Mouse (Mus musculus) T-helper 17 cell (primary cell): ENCODE results near the gene Hecw2.

Experiments used
- in situ Hi-C, 2 experiments: fragments of 300-600 bp; cut with MboI, MseI; formaldehyde crosslinking; loops; 1 replicate in 1 of 2; 2 replicates in 1 of 2; pipeline ENCODE4 v1.15.1; 2025; ENCODE audit warnings: high pct_unique_total_duplicates in 2 of 2

Gene Hecw2

GRCm38 (mm10) chr1:54194954-54195305 is at the start of gene Hecw2:
Gene Hecw2 (minus strand): TSS chr1:54195168.
- in situ Hi-C loops, result no loop called here

GRCm38 (mm10) chr1:54242722-54243121 is 47.8 kb upstream of the Hecw2 start:
- in situ Hi-C loops, result no loop called here

DNA sequence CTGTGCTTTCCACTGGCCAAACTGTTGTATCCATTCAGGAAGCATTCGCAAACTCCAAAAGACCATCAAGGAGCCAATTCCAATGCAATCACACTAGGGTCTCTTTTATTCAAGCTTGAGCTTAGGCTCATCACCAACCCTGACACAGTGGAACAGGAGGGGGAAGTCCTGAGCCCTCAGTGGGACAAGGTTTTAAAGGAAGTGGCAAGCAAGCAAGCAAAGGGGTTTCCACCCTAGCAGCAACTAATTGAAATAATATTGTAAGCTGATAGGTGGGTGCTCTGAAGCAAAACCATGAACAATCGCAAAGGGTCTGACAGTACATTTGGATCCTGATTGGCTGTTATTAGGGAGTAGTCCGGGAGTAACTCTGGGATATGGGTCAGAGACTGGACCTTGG is 25.3 kb upstream of the Hecw2 start:
- in situ Hi-C loops, result no loop called here

- in situ Hi-C loops, result no loop called here
These were observed 600 bp downstream of the Hecw2 start for GRCm38 (mm10) chr1:54194183-54194953.

DNA sequence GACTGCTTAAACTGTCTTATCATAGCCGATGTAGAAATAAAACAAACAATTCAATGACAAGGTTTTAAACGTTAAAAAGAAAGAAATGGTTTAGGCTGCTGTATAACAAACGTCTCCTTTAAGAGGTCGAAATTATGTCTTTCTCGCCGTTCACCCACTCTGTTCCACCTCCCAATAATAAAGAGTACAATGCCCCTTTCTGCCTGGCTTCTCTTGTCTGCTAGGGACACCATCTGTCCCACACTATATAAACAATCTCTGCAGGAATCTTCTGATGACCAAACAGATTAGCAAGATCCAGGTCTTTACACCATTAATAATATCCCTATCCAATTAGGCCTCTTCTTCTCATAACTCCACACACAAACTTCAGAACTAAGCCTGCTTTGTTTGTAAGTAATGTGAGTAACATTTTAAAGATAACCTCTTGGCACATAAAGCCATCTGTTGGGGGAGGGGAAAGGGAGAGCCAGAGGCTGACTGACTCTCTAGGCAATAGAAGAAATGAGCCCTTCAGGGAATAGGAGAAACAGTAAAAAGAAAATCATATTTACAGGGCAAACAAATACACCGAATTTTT is 1.7 kb downstream of the Hecw2 start:
- in situ Hi-C loops, result no loop called here

GRCm38 (mm10) chr1:54187579-54187978 is 7.4 kb downstream of the Hecw2 start:
- in situ Hi-C loops, result loop anchor here in 1 of 2 experiments (10.0 kb wide), 1 partner anchor 463 kb away; no protein-coding TSS in a partner anchor

- in situ Hi-C loops, result loop anchor here in 1 of 2 experiments (10.0 kb wide), 1 partner anchor 462 kb away; no protein-coding TSS in a partner anchor
These were observed 8.6 kb downstream of the Hecw2 start for GRCm38 (mm10) chr1:54186347-54186746.

DNA sequence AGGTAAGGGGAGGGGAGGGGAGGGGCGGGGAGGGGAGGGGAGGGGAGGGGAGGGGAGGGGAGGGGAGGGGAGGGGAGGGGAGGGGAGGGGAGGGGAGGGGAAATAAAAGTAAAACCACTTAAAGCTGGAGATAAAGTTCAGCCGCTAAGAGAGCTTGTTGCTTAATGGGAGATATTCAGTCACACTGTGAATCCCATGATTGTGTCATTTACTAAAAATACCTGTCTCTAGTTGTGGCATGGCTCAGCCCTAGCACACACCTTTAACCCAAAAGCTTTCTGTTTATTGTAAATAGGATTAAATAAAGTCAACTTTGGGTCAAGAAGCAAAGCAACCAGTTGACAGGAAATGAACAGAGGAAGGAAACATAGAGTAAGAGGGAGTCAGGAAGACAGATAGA is 14.3 kb downstream of the Hecw2 start:
- in situ Hi-C loops, result loop anchor here in 1 of 2 experiments (10.0 kb wide), 1 partner anchor 456 kb away; no protein-coding TSS in a partner anchor

DNA sequence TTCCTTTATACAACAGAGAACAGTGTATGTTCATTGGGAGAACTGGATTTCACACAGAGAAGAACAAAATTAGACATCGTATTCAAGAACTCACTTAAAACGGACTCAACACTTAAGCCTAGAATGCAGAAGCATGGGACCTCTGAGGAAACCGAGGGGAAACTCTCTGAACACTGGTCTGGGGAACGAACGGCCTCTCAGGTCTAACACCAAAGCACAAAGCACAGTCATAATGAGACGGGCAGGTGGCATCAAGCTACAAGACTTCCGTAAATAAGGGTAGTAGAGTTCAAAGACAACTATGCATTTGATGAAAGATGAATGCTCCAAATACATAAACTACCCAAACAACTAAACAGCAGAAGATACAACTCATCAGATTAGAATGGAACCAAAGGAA is 15.8 kb downstream of the Hecw2 start:
- in situ Hi-C loops, result loop anchor here in 1 of 2 experiments (10.0 kb wide), 1 partner anchor 1536 kb away; no protein-coding TSS in a partner anchor

GRCm38 (mm10) chr1:54176592-54176991 is 18.4 kb downstream of the Hecw2 start:
- in situ Hi-C loops, result loop anchor here in 1 of 2 experiments (10.0 kb wide), 1 partner anchor 1538 kb away; no protein-coding TSS in a partner anchor

DNA sequence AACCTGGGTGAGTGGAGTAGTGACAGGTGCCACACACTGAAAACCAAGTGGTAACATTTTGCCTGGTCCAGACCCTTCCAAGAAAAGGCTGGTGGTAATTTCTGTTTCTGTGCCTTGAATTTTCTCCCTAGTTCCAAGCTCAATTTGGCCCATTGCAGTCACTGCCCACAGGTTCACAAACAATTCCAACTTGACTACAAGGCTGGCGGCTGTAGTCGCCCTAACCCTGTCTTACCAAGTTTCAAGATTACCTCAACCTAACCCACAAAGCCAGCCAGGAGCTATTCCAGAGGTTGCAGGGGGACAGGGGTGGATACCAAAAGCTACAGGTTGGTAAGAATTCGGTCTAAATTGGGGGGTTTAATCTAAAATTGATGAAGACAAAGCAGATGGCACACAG is 27.0 kb downstream of the Hecw2 start:
- in situ Hi-C loops, result no loop called here

- in situ Hi-C loops, result no loop called here
These were observed 35.4 kb downstream of the Hecw2 start for GRCm38 (mm10) chr1:54159531-54159930.

DNA sequence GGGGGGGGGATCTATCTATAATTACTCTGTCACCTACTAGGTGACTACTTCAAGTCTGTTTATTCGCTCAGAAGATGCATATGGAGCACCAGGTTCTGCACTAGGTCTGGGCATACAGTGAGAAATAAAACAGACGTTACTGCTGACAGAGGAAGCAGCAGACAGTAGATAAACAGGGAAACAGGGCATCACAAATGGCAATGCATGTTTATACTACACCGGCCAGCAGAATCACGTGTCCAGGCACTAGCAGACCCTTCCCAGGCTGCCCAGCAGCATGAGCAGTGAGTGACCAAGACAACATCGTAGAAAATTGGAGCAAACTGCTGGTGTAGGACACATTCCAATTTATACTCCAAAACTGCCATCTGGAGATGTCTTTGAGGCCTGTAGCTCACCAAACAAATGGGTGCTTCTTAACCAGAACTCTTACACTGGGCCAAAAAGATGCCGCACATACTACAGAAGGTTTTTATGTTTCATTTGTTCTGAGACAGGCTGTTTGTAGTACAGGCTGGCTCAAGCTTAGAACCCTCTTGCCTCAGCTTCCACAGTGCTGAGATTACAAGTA is 41.7 kb downstream of the Hecw2 start:
- in situ Hi-C loops, result no loop called here

DNA sequence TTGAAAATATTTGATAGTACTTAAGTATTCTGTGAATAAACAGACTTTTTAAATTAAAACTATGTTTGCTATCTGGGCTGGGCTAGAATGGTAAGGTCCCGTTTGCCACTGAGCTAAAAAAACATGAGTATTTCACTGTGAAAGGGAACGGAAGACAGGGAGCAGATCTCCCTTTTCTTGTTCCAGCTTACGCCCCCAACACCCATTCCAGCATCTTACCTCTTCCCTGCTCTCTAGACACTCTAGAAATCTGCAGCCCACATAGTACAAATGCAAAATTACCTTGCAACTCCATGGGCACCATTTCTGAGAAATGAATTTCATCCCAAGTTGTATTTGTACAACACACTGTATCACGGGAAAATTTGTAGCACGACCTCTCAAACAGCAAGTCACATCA is 49.9 kb downstream of the Hecw2 start:
- in situ Hi-C loops, result no loop called here

- in situ Hi-C loops, result loop anchor here in 1 of 2 experiments (5.0 kb wide), 1 partner anchor 707 kb away; no protein-coding TSS in a partner anchor
These were observed 61.0 kb downstream of the Hecw2 start for GRCm38 (mm10) chr1:54133802-54134436.

- in situ Hi-C loops, result no loop called here
These were observed 66.1 kb downstream of the Hecw2 start for GRCm38 (mm10) chr1:54128714-54129431.

DNA sequence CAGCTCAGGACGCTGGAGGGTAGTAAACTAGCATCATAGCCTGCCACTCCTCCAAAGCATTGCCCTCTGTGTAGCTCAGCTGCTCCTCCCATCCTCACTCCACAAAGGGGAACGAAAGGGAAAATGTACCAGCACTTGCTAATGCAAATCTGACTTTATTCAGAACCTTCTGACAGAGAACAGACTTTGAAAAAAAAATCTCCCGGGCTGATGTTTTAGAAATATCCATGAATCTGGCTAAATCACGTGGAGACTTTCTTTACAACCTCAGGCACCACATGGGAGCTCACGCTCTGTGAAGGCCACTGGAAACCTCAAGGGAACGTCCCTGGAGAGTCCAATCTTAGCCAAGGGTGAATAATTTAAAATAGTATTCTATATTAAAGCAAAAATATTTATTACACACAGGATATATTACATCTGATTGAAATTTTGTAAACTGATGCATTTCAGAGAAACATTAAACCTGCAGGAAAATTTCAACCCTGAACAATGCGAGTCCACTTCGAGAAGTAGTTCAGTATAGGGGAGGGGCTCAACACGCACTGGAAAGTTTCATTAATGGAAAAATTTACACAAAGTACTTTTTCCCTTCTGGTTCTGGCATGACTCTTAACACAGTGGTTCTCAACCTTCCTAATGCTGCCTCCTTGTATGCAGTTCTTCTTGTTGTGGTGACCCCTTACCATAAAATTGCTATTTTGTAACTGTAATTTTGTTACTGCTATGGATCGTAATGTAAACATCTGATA is 67.8 kb downstream of the Hecw2 start:
- in situ Hi-C loops, result no loop called here

GRCm38 (mm10) chr1:54122551-54122950 is 72.4 kb downstream of the Hecw2 start:
- in situ Hi-C loops, result no loop called here

DNA sequence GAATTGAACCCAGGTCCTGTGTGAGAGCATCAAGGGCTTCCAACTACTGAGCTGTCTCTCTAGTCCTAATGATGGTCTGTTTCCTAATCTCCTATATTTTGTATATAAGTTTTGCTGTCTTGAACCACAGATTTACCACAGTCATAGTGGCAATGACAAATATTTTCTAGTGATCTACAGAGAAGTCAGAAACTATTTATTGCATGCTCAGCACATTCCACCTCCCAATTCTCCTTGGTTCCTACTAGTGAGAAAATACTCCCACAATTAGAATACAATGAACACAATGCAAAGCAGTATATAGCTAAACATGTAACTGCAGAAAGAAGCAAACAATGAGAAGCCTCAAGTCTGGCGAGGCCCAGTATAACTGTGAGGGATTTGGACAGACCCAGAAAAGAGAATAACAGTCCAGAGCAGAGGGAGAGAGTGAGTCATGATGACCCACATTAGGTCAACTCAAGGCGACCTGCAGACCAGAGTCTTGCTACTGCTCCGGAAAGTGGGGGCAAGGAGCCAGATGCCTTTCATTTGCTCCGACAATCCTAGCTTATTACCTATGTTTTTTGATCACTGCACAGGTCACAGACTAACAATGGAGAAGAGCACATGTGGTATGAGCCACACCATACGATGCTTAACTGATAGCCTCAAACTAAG is 73.8 kb downstream of the Hecw2 start:
- in situ Hi-C loops, result no loop called here
